Mouse (Mus musculus) B cell, adult (primary cell): ENCODE data around the gene Spi1. TPM values are rescaled to one million over a fixed set of nuclear protein-coding genes. Genes with fewer than 3 reads are reported as not detected.

Experiments used
- total RNA-seq: library from RNA; stranded (reverse); gene quantifications from 4 replicates; pipeline ENCODE4 v1.2.4, GENCODE M21; 2023; ENCODE audit not compliant: inconsistent age

Spi1 gene
- total RNA-seq, result 93.1 to 119 TPM (median 105 TPM) in 4 replicates

GRCm38 (mm10) chr2:91081775-91082695, at the start of gene Spi1:
TSS of gene Spi1 (plus strand) at chr2:91082390.

GRCm38 (mm10) chr2:91035385-91035784, 46.8 kb upstream of the Spi1 start, which contains the start of gene Rapsn:
TSS of gene Rapsn (plus strand) at chr2:91035620.

GRCm38 (mm10) chr2:91053934-91054382, 28.2 kb upstream of the Spi1 start, which contains the start of gene Psmc3:
TSS of gene Psmc3 (plus strand) at chr2:91054009.

GRCm38 (mm10) chr2:91070076-91070800, 12.0 kb upstream of the Spi1 start, which contains the start of gene Slc39a13:
TSS of gene Slc39a13 (minus strand) at chr2:91070417.

GRCm38 (mm10) chr2:91117585-91118275, 35.5 kb downstream of the Spi1 start, which contains the start of gene Mybpc3:
TSS of gene Mybpc3 (plus strand) at chr2:91118144.

Other genes with a start within 250 kb of the Spi1 start
- gene Mtch2, start 235.2 kb upstream of the Spi1 start, total RNA-seq, result 87.0 to 105 TPM (median 99.6 TPM) in 4 replicates
- 0.67 TPM in 1 of 4 replicates, not detected in the others for gene C1qtnf4, start 196.5 kb upstream of the Spi1 start, total RNA-seq
- 25.6 to 31.9 TPM (median 29.7 TPM) in 4 replicates for gene Kbtbd4, start 177.7 kb upstream of the Spi1 start, total RNA-seq
- 120 to 152 TPM (median 131 TPM) in 4 replicates for gene Ndufs3, start 177.6 kb upstream of the Spi1 start, total RNA-seq
- 79.8 to 84.9 TPM (median 81.9 TPM) in 4 replicates for gene Celf1, start 142.0 kb upstream of the Spi1 start, total RNA-seq
- gene Rapsn, start 46.8 kb upstream of the Spi1 start, total RNA-seq, result 0.48 to 0.54 TPM in 2 of 4 replicates, not detected in the others
- gene Psmc3, start 28.4 kb upstream of the Spi1 start, total RNA-seq, result 106 to 121 TPM (median 114 TPM) in 4 replicates
- gene Slc39a13, start 12.0 kb upstream of the Spi1 start, total RNA-seq, result 18.6 to 27.1 TPM (median 21.9 TPM) in 4 replicates
- 1.5 to 2.4 TPM (median 1.8 TPM) in 4 replicates for gene Mybpc3, start 35.8 kb downstream of the Spi1 start, total RNA-seq
- gene Madd, start 101.4 kb downstream of the Spi1 start, total RNA-seq, result 101 to 108 TPM (median 104 TPM) in 4 replicates
- 2.1 to 7.0 TPM (median 3.8 TPM) in 4 replicates for gene Nr1h3, start 120.4 kb downstream of the Spi1 start, total RNA-seq
- gene Acp2, start 120.5 kb downstream of the Spi1 start, total RNA-seq, result 3.8 to 4.8 TPM (median 4.2 TPM) in 4 replicates
- 33.6 to 38.6 TPM (median 36.9 TPM) in 4 replicates for gene Ddb2, start 154.6 kb downstream of the Spi1 start, total RNA-seq
- 0.45 to 0.70 TPM (median 0.69 TPM) in 3 of 4 replicates, not detected in the other for gene Pacsin3, start 173.6 kb downstream of the Spi1 start, total RNA-seq
- 146 to 156 TPM (median 152 TPM) in 4 replicates for gene Arfgap2, start 182.6 kb downstream of the Spi1 start, total RNA-seq